Mouse (Mus musculus): ENCODE data around the gene AW209491. TPM values are rescaled to one million over a fixed set of nuclear protein-coding genes. Genes with fewer than 3 reads are reported as not detected.

The AW209491 gene
- polyA plus RNA-seq (2014; fragmentation: Illumina TruSeq; extraction: RNeasy Lipid Tissue Mini Kit (QIAGEN cat#74804); ENCODE audit: low read depth, low replicate concordance), result 10.3 TPM

DNA sequence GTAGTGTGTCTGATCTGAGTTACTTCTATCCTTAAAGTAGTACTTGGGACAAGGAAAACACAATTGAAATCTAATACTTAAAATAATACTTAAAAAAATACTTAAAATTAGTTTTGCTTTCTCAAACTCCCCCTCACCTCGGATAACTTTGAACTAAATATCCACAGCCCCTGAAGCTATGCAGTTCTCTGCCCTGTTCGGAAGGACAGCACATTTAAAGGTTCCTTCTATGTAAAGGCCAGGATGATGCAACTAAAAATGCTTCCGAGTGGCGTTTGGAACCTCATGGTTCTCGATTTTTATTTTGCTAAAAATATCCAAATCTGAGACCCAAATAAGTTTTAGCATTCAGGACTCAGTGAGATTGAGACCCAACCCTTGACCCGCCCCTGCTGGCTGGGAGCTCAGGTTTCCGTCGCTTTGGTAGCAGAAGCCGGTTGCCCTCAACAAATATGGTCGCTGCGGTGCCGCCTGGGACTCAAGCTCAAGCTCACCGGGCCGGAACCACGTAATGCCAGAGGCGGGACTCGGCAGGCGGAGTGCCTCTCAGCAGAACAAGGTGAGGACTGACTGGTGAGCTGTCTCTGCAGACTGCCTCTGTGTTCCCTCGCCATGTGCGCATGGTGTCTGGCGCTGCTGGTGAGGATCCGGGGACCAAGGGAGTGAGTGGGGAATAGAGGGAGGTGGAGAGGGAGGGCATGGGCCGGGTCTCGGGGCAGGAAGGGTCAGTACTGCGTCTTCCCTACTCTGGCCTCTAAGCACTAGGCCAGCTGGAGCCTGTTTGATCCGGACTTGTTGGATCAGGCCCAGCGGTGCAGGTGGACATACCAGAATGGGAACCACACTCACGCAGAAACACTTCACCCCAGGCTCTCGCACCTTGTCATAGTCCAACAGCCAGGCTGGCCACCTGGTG, at the start of gene AW209491:
Gene AW209491 (plus strand): TSS at position 429 of the 916 bp plus-strand sequence.

DNA sequence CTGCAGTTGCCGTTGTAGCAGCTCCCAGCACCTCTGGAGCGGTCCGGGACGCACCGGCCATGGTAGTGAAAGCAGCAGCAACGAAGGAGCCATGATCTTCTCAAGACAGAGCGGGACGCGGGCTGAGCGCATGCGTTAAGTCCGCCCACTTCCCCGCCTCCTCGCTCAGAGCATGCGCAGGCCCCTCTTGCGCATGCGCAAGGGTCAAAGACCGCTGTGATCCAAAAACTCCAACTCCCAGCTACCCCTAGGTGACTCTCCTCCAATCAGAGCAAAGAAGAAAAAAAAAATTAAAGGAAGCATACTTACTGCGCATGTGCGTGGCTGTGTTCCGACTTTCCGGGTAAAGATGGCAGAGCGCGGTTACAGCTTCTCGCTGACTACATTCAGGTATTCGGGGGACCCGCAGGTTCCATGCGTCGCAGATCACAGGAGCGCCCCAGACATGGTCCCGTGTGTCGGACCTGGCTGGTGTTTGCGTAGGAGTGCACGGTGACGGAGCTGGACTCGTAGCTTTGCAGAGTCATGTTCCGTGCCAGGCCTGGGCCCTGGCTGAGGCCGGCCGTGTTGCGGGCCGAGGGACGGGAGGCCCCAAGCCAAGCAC, 16.9 kb upstream of the AW209491 start, which contains the start of the genes Mrpl32 and Psma2:
Gene Mrpl32 (minus strand): TSS at position 240 of the 604 bp plus-strand sequence.
Gene Psma2 (plus strand): TSS at position 315 of the 604 bp plus-strand sequence.

Other genes with a start within 250 kb of the AW209491 start
- 0.36 TPM for gene Hecw1, start 106.9 kb upstream of the AW209491 start, polyA plus RNA-seq (2014; fragmentation: Illumina TruSeq; extraction: RNeasy Lipid Tissue Mini Kit (QIAGEN cat#74804); ENCODE audit: low read depth, low replicate concordance)
- 35.7 TPM for gene Mrpl32, start 17.0 kb upstream of the AW209491 start, polyA plus RNA-seq (2014; fragmentation: Illumina TruSeq; extraction: RNeasy Lipid Tissue Mini Kit (QIAGEN cat#74804); ENCODE audit: low read depth, low replicate concordance)
- 74.4 TPM for gene Psma2, start 16.9 kb upstream of the AW209491 start, polyA plus RNA-seq (2014; fragmentation: Illumina TruSeq; extraction: RNeasy Lipid Tissue Mini Kit (QIAGEN cat#74804); ENCODE audit: low read depth, low replicate concordance)

All from adipose tissue, adult 10 weeks (tissue).